Mouse (Mus musculus) frontal cortex, postnatal 14 days (tissue): ENCODE data around the gene Hspb9.

Source experiments
- DNase-seq, 2 experiments: peaks; one replicate each; pipeline ENCODE4 v3.0.0; 2022; ENCODE audit warnings: low spot score in 2 of 2

The Hspb9 gene

DNA sequence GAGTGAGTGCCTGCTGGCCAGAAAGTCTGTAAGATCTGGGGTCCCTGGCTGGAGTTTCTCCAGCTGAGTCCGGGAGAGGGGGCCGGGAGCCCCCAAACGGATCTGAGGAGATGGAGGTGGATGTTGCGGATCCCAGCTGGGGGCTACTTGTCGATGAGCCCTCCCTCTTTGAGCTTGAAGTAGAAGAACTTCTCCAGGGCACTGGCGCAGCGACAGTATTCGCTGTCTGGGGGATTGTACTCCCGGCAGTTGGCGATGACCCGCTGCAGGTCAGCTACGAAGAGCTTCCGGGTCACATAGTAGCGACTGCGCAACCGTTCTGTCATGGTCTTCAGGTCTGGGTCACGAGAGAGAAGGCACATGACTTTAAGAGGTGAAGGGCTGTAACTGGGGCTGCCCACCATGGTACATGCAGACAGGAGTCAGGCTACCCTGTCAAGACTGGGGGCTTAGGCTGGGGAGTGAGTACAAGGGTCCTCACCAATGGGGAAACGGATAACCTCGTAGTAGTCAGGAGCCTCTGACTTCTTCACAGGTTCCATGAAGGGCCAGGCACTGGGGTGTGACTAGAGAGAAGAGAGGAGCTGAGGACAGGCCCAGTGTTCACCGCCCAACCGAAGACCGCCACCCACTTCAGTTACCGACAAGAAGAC, 8.4 kb upstream of the Hspb9 start:
- no peak for DNase-seq

DNA sequence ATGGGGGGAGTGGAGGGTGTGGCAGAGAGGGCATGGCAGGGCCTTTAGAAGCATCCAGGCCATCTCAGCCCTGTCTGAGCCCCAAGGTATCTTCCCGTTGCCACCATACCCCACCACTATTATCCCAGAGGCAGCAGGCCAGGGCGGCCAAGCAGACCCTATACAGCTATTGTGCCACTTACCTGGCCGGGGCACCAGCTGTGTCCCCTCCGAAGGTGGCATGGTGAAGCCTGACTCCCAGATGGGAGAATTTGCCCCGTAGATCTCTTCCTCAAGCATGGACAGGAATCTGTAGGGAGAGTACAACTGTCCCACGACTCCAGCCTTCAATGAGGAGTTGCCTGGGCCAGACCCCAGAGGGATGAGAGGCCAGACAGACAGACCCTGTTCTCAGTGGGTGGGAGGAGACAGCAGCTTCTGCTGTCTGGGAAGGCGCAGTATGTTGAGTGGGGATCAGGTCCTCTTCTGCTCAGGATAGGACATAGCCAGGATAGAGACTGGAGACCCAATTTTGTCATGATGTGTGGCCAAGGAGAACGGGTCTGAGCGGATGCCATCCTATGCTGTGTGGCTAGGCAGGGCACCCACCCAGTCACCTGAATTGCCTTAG, 4.3 kb upstream of the Hspb9 start:
- no peak for DNase-seq

DNA sequence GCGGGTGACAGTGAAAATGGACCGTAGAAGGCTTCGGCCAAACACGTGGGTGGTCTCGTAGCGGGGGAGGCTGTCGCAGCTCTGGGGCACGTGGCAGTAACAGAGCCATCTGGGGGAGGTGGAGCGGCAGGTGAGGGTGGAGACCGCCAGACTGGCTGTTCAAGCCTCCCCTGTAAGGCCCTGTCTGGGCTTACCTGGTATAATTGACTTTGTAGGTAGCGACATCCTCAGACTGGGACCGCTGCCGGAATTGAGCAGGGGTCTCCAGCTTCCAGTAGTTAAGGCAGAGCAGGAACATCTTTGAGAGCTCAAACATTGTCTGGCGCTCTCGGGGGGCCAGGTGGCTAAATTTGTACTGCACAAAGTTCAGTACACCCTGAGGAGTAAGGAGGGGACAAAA, 3.1 kb upstream of the Hspb9 start:
- no peak for DNase-seq

DNA sequence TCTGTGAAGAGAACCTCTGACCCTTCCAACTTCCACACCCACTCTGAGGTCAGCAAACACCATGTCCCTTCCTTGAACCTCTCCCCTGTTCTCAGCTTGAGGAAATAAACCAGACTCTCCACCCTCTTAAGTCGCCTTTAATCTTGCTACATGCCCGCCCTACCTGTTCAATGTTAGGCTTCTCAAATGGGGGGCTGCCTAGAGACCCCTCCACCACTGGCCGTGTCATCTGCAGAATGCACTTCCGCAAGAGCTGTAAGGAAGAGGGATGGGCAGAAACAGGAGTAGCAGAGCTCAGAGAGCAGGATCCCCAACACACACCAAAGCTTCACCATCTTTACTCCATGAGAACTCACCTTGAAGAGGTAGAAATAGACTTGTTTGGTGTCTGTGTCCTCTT, 2.7 kb upstream of the Hspb9 start:
- DNase-seq: no peak

DNA sequence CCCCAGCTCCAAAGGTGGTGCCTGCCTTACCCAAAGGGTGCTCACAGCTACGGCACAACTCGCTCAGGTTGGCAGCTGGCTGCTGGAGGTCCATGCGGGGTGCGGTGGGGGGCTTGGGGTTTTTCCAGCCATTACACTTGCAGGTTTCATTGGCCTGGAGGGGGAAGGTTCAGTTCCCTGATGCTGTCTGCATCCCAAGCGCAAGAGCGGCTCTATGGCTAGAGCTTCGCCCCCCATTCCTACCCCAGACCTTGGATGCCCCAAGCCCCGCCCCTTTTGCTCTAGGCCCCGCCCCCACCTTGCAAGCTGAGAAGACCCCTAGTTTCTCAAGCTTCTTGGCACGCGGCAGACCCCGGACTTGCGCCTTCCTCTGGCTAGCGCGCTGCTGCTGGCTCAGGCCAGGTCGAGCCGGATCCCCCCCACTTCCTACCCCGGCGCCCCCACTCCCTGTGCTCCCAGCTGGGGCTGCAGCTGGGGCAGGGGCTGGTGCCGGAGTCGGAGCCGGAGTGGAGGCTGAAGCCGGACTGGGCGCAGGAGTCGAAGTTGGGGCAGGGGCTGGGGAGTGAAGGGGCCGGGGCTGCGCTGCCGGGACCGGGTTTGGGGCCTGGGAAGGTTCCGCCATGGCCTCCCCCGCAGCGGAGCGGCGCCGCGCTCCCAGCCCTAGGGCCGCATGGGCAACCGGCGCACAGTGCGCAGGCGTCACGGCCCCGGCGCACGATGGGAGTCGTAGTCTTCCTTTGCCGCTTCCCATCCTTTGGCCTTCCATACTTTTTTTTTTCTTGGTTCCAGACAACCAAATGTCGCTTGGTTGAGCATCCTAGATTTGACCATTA, 1.7 kb upstream of the Hspb9 start, which contains the start of gene Kat2a:
TSS of gene Kat2a (minus strand) at position 683 of the 833 bp plus-strand sequence.
- DNase-seq: peak in 1 of 2 experiments; percentile 81

DNA sequence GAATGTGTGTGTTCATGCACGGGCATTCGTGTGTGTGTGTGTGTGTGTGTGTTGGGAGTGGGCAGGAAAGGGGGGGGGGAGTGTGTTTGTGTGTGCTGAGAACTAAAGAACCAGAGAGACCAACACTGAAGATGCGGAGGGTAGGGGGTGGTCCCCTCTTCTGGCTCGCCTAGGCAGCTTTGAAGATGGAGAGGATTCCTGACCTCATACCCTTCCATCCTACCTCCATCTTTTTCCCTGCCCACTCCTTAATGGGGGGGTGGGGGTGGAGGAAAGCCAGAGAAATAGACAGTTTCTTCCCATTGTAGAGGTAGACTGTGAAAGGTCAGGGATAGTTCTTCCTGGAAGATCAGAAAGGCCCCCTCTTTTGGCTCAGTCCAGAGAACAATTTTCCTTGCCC, 476 bp upstream of the Hspb9 start:
- DNase-seq: no peak

DNA sequence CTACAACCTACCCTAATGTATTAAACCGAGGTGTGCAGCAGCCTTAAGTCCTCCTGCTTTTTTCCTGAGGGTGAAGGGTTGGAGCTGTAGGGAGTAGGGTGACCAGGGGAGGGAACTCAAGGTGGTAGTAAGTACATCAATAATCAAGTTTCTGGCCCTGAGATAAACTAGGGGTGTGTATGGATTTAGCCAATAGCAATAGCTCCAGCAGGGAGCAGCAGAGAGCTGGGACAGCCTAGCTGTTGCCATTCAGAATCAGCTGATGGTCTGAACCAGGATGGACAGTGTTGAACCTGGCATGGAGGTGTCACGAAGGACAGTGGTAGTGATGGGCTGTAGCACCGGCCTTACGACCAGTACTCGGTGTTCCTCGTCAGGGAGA, 875 bp downstream of the Hspb9 start:
- DNase-seq: peak; percentile 74 to 75

DNA sequence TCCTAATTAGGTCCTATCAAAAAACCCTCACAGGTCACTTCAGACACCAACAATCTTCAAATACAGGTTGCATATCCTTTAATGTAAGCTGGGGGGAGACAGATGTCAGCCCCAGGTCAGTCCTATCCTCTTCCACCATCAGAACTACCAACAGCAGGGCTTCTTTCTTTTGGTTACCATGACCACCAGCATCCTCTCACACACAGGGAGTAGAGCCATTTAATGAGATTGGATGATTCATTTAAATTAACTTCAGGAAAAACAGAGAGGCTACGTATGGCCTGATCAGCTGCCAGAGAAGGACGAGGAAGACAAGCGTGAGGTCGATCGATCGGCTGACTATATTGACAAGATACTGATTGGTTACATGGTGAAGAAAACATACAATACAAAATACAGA, 1.3 kb downstream of the Hspb9 start:
- DNase-seq: no peak

DNA sequence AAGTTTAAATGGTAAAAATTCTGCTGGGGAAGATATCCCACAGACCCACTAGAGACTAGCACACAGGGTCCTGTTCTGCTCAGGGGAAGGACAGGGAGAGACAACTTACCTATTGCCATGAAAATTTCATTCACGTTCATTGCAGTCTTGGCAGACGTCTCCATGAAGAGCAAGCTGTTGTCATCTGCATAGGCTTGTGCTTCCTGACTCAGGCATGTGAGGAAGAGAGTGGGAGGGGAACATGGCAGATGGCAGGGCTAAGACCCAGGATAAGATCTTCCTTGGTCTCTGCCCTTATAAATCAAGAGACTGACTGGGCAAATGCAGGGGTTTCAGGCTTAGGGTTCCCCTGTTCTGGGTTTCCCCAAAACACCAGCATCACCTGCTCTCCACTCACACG, 3.0 kb downstream of the Hspb9 start:
- DNase-seq: no peak

DNA sequence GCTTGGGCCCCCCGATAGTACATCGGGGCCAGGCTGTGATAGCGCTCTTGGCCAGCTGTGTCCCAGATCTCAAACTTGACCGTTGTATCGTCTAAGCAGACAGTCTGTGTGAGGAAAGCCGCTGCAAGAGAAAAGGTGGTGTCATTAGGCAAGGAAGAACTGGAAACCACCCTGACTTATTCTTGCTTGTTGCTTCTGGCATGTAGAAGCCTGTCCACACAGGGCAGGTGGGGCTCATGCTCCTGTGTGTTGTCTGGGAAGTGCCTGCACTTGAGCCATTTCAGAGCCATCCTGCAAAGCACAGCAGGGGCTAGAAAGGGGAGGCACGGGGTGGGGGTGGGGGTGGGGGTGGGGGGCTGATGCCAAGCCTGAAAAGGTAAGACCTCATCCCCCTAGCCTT, 4.8 kb downstream of the Hspb9 start:
- DNase-seq: no peak

DNA sequence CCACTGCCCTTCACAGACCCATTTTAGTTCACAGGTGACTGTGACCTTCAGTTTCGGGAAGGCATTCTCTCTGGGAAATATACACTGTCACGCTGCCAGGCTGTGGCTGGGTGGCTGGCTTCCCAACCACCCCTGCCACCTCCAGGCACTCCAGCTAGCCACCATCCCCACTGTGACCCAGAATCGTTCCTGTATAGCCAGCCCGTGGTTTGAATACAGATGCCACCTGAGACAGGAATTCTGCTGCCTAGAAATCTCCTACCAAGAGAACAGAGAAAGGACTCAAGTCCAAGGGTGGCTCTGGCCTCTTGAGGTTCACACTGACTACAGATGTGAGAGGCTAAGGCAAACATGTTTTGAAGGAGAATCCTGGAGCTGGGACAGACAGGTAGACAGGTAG, 5.2 kb downstream of the Hspb9 start:
- no peak for DNase-seq

DNA sequence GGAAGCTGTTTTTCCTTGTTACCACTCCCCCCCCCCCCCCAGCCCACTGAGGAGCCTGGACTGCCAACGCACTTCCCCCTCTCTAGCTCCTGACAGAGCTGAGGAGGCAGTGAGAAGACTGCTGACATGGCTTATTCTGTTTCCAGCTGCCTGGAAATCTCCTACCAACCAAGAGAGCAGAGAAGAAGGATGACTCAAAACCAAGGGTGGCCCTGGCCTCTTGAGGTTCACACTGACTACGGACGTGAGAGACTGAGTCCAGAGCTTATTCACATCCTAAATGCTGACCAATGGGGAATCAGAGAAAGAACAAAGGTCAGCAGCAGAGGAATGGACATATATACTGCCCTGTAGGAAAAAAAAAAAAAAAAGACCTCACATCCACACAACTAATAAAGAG, 5.7 kb downstream of the Hspb9 start:
- DNase-seq: no peak

DNA sequence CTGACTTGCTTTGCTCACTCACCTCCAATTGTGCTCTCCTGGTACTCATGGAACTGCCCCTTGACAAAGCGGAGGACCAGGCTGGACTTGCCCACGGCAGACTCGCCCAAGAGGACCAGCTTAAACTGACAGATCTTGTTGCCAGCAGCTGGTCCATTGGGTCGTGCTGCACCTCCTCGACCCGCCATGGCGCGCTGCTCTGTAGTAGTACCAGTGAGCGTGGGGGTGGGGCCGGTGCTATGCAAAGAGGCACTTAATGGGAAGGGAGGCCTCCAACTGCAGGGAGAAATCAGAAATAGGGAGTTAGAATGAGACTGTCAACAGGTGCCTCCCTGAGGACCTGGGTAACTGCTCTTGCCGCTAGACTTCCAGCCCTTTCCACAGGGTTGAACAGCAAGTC, 6.2 kb downstream of the Hspb9 start:
- DNase-seq: no peak

DNA sequence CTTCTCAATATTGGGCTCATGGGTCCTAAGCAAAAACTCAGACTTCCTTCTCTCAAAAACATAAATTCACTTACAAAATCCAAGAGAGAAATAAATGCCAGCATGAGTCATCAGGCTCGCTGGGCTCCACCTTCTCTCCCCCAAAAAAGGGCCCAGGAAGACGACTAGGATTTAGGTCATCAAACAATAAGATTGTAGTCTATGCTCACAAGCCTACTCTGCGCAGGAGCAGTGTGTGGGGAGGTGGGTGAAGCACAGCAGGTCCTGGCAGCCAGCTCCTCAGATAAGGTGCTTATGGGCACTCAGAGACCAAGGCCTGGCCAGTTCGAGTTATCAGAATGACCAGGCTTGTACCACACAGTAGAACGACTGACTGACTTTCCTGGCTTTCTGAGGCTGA, 6.7 kb downstream of the Hspb9 start:
- DNase-seq: no peak

DNA sequence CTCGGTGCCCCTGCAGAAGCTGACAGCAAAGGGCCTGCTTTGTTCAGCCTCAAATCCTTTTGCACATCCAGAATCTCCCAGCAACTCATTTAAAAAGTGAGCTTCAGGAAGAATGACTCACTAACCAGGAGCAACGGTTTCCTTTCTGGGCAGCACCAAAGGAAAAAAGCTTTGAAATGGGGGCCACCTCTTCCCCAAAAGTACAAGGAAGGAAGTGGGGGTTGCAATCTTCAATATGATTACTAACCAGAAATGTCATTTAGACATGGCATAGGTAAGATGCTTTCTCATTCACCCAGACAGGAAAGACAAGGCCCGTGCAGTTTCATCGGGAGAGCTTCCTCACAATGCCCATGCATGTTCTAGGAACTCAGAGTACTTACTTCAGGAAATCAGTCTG, 7.6 kb downstream of the Hspb9 start:
- no peak for DNase-seq

DNA sequence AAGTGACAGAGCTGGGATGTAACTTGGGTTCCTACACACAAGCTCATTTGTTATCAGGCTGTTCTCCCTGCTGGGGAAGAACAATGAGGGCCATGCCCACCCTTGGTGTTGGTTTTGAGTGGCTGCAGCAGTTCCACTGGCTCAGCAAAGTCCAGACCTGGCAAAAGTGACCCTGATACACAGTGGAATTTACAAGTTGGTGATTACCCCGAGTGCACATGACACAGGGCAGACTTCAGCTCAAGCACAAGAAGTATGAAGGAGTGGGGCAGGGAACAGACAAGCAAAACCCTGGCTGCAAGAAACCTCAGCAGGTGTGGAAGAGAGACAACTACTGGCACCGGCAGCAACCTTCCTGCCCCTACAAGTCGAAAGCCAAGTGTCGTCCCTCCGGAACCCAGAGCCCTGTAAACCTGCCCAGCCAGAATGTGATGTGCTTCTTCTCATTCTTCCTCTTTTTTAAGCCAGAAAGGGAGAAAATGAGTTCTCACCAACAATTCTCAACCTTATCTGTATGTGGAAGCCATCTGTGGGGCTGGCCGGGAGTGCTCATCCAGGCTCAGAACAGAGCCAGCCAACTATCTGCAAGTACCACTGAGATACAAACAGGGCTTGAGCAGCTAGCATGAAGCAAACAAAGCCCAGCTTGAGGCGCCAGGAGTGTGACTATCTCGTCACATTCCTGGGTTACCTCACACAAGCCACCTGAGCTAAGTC, 8.3 kb downstream of the Hspb9 start:
- DNase-seq: no peak

DNA sequence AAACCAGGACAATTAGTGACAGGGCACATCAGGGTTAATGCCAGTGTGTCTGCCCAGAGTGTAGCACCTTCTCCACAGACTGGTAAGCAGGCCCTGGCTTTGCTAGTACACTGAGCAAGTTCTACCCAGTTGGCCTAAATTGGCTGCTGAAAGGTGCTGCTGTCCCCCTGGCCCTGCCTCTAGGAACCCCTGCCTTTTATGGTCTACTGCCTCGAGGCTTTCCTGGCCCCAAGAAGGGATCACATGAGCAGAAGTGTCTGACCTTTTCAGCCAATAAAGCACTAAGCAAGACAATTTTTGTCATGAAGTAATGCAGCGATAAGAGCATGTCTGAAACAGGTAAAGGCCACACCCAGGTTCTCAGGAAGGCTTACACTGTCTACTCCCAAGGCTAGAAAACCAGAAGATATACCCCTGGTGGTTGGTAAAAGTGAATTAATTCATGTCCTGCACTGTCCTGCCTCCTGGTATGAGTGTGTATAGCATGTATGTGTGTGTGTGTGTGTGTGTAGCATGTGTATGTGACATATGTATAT, 8.9 kb downstream of the Hspb9 start:
- no peak for DNase-seq

DNA sequence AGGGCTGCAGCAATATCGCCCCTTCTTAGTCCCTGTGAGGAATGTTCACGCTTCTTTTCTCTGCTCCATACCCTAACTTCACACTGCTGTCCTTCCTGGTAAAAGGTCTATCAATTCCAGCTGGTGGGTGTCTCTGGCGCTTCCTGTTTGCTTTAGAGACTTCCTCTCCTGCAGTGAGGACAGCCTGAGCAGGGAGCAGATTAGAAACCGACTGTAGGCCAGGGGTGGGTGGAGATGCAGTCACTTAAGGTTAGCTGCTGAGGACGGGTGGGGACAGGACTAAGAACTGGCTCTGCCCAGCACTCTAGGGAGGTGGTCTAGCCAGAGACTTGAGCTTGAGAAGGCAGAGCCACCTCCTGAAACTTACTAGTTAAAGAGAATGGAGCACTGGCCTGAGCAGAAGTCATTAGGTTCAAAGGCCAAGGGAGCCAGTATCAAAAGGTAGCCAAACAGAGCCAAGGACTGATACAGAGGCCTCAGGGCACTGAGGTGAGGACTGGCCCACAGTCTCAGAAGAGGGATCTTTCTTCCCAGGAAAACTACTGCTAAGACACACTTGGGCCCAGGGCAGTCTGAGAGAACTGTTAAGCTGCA, 11.4 kb downstream of the Hspb9 start:
- DNase-seq: no peak

DNA sequence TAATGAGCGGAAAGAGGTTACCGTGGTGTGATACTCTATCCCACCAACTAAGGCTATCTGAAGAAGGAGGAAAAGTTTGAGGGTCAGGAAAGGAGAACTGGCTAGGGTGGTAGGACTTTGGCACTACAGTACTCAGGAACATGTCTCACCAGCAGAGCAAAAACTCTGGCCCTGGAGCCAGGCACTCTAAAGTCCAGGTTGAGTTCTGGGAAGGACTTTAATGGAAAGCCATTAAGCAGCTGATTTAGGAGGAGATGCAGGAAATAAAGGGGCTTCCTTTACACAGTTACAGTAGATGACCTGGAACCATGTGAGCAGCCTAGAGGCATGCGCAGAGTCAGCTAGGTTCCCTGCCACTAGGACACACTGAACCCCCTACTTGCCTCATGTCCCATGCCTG, 13.6 kb downstream of the Hspb9 start:
- DNase-seq: no peak

DNA sequence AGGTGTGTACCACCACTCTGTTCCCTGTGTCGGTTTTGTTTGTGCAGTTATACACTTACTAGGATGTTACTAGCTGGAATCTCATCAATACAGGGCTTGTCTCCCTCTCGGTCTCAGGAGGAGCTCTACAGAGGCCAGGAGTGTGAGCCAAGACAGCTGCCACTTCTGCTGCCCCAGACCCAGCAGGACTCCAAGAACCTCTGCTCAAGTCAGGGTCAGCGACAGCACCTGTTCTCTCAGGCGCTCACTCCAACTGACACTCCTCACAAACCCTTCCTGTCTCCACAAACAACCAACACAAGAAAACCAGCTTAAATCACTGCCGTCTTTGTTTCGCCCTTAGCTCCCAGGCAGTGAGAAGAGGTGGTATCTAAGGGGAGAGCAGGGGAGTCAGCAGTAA, 15.0 kb downstream of the Hspb9 start:
- DNase-seq: no peak

DNA sequence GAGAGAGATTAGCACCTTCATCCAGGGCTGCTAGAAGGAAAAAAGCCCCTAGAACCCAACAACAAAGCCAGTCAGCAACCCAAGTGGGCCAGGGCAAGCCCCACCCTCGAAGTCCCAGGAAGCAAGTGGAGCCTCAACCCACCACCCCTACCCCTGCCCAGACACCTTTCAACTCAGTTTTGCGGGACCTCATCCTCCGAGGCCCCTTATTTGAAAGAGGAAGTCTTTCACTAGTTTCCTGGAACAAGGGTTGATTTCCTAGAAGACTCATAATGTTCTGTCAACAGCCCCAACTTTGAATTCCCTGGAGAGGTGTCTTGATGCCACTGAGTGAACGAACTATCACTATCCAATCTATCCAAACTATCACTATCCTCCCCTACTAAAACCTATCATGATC, 16.3 kb downstream of the Hspb9 start:
- DNase-seq: no peak
